Mouse (Mus musculus): Measurements from ENCODE around the gene Zfp839.

DNA sequence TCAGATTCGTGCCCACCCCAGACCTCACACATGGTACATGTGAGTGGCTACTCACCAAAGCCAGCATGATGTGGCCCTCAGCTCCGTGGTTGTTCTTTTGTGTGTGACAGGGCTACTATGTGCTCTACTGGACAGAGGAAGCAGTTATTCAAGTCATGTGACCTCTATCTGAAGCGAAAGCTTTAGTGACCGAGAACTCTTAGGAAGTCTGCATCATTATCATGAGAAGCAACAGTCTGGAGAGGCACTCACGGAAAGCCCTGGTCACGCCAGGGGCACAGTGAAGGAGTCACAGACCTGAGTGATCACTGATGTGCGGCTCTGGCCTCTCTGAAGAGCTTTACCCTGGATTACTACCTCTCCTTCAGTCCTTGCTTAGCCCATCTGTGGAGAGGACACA lies 27.7 kb upstream of the Zfp839 start:
- TF ChIP-seq CTCF (IDR thresholded peaks at IDR 0.05; ENCODE audit: low read depth) (no peak), EP300 (IDR thresholded peaks at IDR 0.05; ENCODE audit: low read depth) (no peak)

Measured in liver, postnatal 0 days (tissue).